Mouse (Mus musculus) CD4-positive, CD25-positive, alpha-beta regulatory T cell, adult 4 months (primary cell): ENCODE measurements around the gene Ankrd63. TPM values are rescaled to one million over a fixed set of nuclear protein-coding genes. Genes with fewer than 3 reads are reported as not detected.

ENCODE experiments used
- ATAC-seq: one replicate; pipeline ENCODE4 v1.8.0; 2017
- polyA plus RNA-seq, 2 experiments: library from polyadenylated mRNA; unstranded; fragments of 100-300 nt; shearing (Covaris generic); gene quantifications; one replicate each; pipeline ENCODE4 v1.2.1; 2017

The Ankrd63 gene
- polyA plus RNA-seq, result not detected

DNA sequence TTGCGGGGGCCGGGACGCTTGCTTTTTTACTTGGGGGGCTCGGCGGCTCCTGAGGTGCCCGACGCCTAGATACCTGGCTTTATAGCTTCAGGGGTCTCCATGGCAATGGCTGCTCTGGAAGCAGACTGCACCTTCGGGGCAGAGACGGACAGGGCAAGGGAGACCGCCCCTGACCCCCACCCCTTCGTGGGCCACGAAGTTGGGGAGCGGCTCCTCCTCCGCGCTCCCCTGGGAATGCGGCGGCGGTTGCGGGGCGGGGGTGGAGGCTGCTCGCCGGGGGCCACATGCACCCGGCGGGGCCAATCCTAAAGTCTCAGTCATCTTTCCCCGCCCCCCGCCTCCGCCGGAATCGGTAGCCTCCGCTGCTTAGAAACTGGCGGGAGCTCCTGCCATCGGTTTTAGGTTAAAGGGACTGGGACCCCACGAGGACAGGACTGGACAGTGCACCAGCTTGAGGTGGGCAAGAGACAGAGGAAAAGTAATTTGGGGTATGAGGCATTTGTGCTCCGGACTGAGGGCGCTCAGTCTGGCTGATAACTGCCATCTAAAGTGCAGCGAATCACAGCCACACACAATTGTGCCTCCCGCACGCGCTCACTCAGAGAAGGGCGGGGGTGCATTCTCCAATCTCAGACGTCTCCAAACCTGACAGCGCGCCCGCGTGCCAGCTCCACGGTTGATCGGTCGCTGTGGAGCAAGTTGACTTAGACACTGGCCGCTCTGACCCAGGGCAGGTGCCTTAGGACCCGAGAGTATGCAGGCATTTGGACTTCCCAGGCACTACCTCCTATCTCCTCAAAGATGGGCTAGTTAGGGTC lies at the start of gene Ankrd63:
Gene Ankrd63 (minus strand): TSS at position 51 of the 818 bp plus-strand sequence.
- ATAC-seq, result peak; percentile 29

DNA sequence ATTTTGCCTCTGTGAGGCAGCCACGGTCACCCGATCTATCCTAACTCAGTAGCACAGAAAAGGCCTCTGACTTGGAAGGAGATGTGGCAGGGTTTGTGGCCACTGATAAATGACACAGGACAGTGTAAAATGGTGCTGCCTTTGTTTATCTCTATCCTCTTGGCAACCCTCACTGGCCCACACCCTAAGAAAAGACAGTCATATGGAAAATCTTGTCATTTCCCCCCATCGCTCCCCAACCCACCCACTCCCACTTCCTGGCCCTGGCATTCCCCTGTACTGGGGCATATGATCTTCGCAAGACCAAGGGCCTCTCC lies 49.0 kb upstream of the Ankrd63 start:
- no peak for ATAC-seq

DNA sequence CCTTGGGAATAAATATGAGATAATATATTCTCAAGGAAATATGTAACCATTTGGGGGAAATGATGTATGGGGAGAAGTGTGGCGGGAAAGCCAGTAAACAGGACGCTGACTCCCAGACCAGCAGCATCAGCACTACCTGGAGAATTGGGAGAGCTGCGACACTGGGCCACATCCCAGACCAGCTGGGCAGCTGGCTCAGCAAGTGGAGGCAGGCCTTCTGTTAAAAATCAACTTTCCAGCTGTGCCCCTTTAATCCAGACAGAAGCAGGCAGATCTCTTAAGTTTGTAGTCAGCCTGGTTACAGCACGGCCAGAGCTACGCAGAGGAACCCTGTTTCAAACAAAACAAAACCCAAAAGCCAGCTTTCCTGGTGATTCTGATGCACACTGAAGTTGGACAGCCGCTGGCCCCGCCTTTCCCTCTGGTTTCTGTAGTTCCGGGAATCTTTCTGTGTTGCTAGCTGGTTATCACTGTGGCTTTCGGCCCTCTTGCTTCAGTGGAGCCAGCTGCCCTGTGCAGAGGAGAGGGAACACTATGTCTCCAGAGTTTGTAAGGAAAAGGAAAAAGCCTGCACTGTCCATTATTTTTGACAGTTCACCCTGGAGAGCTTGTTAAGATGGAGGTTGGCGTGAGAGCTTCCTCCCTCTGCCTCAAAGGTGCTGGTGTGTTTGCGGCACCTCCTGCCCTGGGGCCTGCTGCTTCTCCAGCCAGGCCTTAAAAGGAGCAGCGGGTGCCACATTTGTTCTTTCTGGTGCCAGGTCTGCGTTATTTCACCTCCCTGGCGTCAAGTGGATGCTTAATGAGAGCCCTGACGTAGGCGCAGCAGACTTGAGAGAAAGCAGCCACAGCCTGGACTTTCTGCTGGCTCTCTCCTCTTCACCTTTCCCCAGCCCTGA lies 48.4 kb upstream of the Ankrd63 start:
- no peak for ATAC-seq

DNA sequence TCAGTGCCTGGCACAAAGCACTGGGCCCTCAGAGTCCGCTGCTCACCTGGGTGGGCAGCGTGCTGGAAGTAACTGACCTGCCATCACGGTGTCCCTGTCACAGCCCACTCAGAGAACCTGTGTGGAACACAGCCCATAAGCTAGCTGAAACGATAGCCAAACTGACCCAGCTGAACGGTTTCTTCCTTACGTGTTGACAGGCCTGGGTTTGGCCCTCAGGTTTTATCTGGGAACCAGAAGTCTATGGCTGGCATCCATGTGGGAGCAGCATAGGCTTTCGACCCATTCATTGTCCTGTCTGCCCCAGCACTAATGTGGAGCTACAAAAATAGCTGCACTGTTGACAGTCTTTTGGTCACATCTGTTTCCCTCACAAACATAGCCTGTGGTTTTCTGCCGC lies 46.7 kb upstream of the Ankrd63 start:
- ATAC-seq, result no peak

DNA sequence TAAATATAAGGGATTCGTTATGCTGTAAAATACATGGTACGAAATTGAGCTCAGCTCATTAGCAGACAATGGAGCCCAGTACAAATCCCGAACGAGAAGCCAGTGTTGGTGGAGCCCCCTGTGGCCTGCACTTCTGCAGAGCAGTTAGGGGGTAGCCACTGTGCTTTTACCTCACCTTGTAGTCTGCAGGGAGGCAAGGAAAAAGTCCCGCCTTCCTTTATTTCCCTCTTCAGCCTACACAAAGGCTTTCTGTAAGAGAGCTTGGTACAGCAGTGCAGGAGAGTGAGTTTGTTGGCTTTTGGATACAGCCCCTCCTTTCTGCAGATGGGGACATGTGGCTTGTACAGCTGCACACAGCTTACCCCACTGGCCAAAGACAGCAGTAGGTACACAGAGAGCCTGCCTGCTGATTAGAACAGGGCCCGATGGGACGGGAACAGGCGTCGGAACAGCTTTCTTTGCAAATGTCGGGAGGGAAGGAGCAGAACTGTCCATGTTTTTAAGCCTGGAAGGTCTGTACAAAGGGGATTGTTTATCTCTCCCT lies 45.6 kb upstream of the Ankrd63 start:
- no peak for ATAC-seq

DNA sequence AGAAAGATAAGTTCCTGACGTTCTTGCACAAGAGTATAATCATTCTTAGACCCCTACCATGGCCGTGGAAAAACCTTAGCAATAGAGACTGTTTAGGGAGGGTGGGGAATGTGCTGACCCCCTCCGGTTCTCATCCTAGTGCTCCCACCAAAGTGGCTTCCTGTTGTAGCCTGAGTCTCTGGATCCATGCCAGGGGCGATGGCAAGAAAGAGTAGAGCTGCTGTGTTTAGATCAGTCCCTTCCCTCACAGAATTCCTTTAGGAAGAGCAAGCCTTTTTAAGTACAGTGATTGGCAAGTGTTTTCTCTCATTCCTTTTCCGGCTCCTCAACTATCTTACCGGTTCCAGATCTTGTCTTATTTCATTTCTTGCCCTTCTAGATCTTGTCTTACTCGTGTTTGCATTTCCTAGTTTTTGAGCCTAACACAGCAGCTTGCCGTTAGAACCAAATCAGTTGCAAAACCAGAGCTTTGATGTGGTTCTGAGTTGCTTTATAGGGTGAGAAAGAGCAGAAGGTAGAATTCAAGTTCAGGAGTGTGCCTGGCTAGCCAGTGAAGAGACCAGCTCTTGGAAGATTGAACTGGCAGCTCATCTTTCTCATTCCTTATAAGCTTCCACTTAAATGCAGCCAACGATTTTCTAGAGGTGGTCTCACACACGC lies 43.7 kb upstream of the Ankrd63 start:
- no peak for ATAC-seq

DNA sequence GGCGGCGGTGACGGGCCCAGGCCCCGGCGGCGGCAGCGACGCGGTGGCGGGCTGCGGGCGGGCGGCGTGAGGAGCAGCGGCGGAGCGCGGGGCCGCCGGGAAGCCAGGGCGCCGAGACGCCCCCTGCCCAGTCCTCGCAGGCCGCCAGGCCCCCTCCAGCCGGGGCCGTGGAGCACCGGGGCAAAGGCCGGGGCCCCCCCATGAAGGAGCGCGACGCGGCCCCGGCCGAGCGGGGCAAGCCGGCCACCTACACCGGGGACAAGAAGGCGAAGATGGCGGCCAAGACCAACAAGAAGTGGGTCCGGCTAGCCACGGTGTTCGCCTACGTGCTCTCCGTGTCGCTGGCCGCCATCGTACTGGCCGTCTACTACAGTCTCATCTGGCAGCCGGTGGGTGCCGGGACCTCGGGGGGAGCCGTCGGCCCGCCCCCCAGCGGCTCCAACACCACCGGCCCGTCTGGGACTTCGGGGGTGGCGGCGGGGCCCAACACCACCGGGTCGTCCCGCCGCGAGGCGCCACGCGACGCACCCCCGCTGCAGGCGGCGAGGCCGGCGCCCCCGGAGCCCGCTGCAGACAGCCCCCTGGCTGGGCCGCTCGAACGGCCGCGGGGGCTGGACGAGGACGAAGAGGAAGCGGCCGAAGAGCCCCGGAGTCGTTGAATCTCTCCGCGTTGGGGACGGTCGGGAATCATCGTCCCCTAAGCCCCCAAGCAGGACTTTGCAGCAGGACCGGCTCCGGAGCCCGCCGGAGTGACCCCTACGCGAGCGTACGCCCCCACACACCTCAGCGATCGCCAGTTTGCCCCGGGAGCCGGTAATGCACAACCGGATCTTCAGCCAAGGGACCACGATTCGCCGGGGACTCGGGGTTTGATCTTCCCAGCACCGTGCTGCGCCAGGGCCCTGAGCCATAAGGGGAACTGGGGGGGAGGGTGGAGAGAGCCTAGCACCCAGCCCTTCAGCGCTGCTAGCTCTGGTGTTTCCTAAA lies 42.4 kb upstream of the Ankrd63 start:
- peak; percentile 32 for ATAC-seq

DNA sequence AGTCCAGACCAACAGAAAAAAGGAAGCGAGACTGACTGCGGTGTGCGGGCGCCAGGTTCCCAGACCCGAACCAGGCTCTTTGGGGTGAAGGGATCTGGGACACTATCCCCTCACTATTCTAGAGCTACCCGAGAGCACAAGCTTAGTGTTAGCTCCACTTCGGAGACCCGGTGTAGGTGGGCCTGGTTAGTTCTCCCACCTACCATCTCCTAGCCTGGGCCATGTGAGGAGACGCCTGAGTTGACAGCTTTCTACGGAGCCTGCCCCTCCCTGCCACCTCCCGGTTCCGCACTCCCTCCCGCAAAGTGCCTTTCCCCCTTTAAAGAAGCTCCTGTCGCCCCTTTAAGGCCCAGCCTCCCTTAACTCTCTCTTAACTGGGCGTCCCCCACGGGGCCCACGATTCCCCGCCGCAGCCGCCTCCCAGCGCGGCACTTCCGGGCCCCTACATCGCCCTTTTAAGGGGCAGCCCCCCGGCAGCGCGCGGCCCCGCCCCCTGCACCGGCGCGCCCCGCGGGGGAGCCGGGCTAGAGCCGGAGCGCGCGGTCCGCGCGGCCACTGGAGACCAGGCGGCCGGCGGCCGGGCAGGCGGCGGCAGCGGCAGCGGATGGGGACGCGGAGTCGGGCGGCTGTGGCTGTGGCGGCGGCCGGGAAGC lies 41.6 kb upstream of the Ankrd63 start, which contains the start of gene Inafm2:
Gene Inafm2 (plus strand): TSS at position 527 of the 653 bp plus-strand sequence.
- ATAC-seq, result peak; percentile 84

DNA sequence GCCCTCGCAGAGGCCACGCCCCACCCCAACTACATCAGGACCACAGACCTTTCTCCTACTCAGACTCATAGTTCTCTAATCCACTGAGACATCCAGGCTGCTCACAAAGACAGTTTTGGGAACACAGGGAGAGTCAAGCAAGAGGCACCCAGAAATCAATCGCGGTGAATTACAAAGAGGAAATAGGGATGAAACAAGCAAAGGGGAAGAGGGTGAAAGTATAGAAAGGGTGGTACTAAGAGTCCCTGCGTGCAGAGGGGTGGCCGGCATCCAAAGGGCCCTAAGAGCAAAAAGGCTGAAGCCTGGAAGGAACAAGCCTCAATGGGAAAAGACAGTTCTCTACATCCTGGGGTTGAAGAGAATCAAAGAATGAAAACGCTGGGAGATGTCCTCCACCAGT lies 40.9 kb upstream of the Ankrd63 start:
- ATAC-seq, result no peak

DNA sequence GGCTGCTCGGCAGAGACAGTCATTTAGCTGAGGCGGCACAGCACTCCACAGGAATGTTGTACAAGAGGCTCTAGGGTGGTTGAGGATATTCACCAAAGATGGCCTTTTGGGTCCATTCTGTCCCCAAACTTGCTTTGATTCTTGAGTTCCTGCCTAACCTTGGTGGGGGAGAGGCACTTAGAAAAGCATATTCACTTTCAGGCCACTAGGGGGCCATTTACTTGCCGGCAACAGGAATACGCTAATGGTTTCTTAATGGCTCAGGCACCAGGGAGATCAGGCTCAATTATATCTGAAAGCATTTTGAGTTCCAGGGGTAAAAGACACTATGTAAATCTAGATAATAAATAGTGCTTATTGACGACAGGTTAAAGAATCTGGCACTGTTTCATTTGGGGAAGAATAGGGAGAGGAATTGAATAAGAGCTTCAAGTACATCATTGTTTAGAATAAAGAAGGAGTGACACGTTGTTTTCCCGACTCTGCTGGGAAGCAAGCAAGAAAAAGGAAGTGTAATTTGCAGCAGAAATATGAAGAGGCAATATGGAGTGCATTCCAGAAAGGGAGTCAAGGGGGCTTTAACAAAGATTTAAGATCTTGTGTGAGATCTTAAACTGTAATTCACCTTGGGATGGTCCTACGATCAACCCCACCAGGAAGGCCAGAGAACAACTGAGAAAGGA lies 39.6 kb upstream of the Ankrd63 start:
- ATAC-seq, result peak; percentile 51

DNA sequence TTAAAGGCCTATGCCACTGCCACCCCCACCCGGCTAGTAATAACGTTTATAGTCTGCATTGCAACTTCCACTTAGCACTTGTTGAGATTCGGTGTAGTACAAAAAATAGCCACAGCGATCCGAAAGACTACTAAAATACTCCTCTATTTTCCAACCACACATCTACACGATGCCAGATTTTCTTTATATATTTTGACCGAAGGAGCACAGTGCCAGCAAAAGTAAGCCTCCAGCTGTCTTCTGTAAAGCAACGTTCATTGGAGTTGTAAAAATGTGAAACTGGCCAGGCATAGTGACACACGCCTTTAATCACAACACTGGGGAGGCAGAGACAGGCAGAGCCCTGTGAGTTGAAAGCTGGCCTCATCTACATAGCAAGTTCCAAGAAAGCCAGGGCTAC lies 37.4 kb upstream of the Ankrd63 start:
- ATAC-seq, result no peak

DNA sequence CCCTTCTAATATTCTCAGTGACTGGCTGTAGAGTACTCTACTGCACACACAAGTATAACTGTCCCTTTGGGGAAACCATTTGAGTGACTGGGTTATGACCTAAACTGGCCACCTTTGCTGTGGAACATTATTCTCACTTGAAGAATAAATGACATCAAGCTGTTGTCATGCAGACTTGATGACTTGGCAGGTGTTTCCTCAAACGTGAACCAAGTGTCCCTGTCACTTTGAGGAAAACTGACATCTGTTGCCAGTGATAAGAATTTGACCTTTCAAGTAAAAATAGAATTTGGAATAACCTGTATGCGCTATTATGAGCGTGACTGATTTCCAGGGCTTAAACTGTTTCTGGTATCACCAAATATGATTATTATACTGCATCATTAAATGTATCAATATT lies 36.6 kb upstream of the Ankrd63 start:
- no peak for ATAC-seq

DNA sequence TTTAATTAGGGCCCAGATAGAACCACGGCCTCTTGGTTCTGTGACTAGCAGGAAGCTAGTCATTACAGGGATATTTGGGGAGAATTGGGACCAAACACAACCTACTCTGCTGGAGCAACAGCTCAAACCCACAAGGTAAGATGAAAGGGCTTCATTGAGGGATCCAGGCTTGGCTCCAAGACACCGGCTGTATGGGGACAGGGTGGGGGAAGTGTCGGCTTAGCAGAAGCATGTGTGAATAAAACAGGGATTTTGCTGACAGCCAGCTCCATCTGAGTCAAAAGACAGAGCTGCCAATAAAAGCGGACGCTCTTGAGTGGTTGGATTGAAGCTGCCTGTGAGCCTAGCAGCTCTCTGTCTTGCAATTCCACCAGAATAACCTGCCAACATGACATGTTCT lies 29.6 kb upstream of the Ankrd63 start:
- no peak for ATAC-seq

DNA sequence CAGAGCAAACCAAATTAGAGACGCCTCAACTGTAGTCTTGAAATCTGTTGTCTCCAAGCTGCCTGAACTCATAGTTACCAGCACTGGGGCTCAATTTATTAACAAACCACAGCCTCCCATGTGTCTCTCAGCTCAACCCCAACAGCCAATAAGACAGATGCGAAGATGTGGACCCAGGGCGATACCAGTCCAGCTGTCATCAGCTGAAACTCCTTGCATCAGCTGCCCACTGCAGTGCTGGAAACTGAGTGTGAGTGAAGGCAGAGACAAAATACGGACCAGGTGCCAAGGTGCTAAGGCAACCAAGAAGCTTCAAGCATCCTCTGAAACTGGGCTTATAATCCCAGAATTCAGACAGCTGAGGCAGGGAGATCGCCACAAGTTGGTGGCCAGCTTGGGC lies 28.2 kb upstream of the Ankrd63 start:
- no peak for ATAC-seq

DNA sequence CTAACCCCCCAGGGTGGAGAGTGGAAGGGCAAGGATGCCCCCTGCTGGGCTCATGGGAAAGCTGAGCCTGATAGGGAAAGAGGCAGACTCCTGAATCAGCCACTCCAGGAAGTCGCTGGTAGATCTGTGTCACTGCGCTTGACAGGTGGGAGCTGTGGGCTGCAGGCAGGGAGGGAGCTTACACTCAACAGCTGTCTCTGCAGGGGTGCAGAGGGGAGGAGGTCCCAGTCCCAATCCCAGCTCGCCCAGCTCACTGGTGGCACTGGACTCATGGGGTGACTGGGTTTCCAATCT lies 26.8 kb upstream of the Ankrd63 start:
- ATAC-seq, result peak; percentile 29

DNA sequence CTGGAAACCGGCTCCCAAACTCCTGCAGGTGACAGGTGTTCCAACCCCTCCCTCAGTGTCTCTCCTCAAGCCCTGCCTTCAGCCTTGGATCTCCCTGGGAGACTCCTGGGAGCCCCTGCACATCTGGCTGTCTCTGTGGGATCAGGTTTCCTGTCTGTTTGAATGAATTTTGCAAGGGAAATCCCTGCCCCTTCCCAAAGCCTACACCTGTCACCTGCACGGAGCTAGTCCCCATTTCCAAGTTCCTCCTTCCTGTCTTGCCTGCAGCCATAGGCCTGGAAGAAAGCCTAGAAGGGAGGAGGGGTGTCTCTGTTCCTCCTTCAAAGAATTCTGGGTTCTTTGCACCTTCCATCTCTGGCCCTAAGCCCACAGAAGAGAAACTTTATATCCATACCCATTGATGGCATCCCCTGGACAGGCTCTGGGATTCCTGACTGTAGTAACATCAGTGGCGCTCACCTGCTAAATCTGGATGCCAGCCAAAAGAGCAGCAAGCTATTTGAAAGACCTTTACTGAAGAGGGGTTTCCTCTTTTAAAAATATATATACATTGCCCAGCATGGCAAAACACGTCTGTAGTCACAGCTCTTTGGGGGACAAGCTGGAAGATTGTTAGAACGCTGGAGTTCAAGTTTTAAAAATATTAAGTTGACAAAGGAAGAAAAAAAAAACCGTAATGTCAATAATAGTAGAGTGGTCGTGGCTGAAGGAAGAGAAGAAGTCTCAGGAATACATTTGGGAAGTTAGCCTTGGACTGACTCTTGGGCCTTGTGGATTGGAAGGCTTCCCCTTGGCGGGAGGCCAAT lies 26.3 kb upstream of the Ankrd63 start:
- no peak for ATAC-seq

DNA sequence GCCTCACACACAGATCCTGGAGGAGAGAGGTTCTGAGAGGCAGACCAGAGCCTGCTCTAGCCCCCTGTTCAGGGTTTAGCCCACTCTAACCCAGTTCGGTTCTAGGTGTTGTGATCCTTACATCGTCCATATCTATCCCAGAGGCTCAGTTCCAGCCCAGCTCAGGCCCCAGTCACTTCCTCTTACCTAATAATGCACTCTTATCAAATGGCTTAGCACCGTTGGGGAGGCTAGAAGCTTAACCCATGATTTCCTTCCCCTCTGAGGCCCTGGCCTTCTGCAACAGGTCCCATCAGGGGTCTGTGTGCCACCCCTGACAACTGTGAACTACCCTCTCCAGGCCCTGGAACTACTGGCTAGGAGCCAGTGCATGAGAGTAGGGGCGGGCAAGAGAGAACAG lies 25.4 kb upstream of the Ankrd63 start:
- peak; percentile 5 for ATAC-seq

DNA sequence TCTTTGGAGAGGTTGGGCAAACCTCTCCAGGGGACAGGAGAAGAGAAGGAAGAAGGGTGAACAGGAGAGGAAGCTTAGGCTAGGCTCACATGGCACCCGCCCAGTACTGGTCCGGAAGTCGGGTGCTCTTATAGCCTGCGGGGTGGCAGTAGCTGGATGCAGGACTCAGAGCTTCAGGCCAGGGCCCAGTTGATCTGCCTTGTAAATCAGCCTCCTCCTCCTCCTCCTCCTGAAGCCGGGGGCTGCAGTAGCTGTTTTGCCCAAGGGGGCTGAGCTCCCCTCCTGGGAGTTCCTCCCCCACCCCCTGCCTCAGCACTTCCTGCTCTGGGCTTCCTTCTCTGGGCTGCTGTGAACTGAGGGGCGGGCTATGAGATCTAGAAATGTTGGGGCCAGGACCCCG lies 24.6 kb upstream of the Ankrd63 start, which contains the start of gene Plcb2:
Gene Plcb2 (minus strand): TSS at position 102 of the 400 bp plus-strand sequence.
- ATAC-seq, result peak; percentile 80

DNA sequence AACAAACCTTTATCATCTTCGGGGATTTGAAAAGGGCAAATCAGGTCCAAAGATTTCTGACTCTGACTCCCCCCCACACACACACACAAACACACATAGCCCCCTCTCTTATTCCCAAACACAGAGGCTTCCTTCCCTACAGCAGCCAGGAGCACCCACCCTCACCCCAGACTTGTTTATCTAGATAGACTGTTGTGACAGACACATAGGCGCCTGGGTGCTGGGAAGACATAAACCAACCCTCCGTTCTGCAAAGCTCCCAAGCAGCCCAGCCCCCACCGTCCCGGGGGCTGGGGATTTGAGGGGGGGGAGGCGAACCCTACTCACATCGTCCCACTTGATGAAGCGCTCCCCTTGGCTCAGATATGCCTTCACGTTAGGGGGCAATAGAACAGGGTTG lies 24.1 kb upstream of the Ankrd63 start:
- ATAC-seq, result no peak

DNA sequence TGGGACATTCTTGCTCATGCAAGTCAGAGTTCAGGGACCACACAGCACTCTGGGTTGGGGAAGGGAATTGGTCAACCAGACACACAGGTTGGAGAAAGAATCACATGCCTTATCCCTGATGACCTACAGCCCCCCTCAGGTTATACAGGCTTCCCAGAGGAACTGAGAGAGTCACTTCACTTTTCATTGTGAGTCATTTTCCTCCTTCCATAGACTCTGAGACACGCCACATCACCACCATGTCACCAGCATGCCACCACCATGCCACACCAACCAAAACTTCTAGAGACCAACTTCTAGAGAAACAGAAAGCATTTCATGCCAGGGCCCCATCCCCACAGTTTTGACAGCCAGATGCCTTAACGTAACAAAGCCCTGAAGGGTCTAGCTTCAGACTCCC lies 23.1 kb upstream of the Ankrd63 start:
- no peak for ATAC-seq
